Mouse (Mus musculus) right cerebral cortex, adult 18-20 months (tissue): ENCODE measurements around the gene Rab23.

Experiments used
- DNase-seq: peaks from one replicate; pipeline ENCODE4 v3.0.0; 2022; ENCODE audit warnings: mixed read lengths

Rab23 gene

DNA sequence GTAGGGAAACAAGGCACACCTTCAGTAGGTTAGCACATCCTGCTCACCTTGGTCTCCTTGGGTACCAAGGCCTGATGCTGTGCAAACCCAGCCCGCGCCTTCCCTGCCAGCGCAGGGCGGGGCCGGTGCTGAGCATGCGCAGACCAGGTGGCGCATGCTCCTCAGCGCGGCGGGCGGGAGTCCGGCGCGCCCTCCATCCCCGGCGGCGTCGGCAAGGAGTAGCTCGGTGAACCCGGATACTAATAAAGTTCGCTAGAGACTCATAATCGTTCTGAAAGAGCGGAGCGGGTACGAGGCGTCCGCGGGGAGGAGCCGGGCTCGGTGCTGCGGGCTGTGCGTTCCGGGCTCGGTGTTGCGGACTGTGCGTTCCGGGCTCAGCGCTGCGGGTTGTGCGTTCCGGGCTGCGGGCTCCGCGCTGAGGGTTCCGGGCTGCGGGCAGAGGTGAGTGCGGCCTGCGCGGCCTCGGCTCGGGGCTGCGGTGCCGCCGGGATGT, at the start of gene Rab23:
Gene Rab23, plus strand, starts transcription at position 155 of the 493 bp plus-strand sequence.
- peak; percentile 89 for DNase-seq

DNA sequence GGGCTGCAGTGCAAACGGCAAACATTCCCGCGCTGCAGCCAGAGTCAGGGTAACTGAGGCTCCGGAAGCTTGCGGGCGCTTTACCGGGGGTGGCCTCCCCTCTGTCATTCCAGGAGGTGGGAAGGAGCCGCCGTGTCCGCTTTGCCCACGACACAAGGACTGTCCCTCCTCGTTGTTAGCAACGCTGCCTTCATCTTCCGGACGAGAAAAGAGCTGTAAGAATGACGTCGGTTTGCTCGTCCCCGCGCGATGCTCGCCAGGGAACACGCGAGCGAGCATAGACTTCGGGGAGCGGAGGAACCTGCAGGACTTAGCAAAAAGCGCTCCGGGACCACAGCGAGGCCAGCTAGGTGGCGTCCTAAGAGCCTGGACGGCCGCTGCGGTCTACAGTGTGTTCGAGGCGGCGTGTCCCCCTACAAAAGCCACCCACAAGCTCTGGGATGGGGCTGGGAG, 49.5 kb upstream of the Rab23 start:
- peak; percentile 76 for DNase-seq

DNA sequence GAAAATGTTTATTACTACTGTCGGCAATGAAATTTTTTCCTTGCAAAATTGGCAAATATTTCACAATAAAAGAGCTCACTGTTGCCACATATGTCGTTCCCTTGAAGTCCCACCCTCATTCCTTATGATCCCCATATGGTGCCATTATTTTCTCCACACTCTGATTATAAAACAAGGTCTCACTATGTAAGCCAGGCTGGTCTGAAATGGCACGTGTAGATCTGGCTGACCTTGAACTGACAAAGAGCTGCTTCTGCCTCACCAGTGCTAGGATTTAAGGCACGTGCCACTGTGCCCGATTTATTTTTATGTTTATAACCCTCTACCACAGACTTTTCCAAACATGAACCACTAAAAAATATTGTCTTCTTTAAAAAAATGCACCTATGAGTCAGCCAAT, 48.2 kb upstream of the Rab23 start:
- DNase-seq = no peak

DNA sequence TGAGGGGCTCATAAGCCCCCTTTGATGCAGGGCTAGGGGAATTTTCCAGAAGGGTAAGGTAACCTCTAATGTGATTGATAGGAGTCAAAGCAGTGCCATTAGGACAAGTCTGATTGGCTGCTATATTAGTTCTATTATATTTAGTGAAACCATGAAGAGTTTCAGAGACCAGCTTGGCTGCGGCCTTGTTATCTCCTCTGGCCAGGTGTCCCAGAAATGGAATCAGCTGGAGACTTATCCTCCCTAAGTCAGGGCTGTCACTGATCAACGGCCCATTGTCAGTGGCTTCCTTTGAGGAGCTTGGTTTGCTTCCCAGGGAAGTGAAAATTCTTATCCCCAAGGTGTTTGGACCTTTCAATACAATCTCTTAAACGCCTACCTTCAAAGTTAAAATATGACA, 47.6 kb upstream of the Rab23 start:
- DNase-seq = no peak

DNA sequence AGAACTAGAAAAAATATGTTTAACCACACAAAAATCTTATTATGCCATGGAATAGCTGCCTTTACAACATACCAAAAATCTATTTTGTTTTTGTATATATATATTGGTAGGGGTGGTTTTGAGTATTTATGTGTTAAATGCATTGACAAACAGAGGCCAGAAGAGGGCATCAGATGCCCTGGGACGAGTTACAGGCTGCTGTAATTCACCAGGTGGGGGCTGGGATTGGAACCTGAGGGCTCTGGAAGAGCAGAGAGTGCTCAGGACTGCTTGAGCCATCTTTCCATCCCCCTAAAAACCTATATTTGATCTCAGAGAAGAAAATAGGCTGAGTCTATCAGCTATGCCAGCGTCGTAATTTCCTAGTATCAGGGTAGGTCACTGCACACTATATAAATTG, 47.2 kb upstream of the Rab23 start:
- DNase-seq = peak; percentile 47

DNA sequence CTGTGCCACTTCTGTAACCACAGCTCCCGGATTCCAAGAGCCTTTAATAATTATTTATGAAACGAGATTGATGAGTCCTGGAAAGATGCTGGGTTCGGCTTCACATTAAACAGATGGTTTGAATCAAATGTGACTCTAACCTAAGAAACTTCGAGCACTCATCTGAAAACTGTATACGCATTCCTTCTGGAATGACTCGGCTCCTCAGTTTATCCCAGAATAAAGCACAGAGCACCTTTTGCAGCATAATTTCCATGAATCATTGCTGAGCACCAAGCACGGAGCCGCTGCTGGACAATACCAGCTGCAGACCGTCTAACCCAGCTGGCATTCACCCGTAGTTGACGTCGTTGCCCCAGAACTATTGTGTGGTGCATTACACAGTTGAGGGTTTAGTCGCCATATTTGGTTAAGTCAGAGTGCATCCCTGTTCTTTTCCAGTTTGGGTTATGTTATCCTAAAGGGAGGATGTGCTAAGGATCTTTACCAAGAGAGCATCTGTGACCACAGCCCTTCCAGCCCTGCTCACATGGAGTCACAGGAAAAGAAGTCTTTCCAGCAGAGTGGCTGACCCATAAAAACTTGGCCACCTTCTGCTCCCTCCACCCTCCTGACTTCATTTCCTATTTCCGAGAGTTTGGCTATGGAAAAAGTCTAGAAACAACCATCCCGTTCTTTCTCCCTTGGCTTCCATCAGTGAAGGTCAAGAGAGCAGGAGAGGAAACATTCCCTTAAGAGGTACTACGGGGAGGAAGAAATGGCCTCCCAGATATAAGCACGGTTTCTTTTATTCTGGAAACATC, 46.3 kb upstream of the Rab23 start:
- no peak for DNase-seq

DNA sequence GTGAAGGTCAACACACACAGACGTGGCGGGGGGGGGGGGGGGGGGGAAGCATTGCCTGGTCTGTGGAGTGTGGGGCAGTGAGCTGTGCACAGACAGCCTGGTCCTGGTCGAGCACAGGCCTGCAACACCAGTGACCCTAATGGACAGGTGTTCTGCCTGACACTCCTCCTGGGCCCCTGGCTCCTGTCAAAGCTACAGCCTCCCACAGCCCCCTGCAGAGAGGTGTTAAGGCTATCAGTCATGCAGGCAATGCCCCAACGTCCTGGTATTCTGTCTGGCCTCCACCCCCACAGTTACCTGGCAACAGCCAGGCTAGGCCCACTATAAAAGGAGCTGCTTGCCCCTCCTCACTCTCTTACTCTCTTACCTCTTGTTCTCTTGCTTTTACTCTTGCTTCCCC, 39.3 kb upstream of the Rab23 start:
- no peak for DNase-seq

DNA sequence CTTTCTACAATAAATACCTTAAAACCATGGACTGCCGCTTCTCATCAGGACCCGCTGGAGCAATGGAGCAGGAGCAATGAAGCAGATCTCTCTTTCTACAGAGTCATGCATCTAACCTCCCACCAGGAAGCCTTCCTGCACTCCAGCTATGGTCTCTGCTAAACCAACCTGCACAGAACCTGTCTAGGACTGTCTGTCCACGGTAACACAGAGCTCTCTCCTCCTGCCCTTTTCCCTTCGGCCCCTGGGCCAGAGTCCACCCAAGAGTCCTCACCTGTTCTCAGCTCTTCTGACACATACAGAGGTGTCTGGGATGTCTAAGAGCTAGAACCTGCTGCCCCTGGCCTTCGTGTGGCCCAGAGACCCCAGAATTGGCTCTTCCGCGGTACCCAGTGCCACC, 38.8 kb upstream of the Rab23 start:
- DNase-seq = no peak

DNA sequence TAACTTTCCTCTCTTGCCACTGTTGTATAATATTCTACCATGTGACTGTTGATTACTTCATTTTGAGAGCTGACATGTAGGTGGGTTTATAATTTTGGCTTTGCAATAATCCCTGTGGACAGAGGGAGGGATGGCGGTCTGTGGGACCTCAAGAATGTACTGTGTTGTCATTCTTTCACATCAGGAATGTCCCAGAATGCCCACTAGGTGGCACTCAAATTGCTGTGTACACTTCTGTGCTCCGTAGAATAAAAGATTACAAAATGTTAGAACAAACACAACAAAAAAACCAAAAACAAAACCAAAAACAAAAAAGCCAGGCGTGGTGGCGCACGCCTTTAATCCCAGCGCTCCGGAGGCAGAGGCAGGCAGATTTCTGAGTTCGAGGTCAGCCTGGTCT, 35.2 kb upstream of the Rab23 start:
- no peak for DNase-seq

DNA sequence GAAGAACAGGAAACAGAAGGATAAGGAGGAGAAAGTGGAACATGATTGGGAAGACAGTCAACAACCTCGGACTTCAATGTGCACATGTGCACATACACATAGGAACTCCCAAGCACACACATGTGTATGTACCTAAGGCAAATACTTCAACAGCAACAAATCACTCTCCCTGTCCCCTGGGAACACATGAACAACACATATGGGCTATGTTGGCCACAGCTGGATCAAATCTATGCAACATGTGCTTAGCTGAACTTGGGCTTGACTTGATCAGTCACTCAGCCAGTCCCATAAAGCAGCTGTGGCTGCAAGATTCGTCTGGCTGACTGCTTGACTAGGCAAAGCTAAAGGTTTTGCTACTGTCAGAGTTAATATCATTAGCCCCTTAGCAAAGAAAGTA, 30.9 kb upstream of the Rab23 start:
- no peak for DNase-seq

DNA sequence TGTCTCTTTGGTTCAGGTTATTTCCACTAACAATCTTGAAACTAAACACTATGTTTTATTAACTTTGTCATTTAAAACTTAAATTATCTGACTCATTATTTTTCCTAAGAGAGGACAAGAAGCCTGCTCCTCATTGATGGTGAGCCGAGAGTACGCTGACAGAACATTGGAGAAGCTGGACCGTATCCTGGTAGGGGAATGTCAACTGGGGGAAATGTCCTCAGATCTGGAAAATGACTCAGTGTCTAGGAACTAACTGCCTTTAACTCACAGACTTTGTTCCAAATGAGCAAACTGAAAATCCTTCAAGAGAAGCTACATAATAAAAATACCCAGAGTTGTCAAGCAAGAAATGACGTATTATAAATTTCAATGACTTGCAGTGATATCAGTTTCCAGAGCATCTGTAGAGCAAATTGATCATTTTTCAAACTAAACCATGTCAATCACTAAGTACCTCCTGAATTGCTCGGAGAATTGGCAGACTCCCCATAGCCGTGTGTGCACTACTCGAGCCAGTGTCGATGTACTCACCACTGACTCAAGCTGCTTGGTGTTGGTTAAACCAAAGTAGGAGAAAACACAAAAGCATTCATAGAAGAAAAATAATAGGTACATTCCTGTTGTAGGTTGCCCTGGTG, 30.1 kb upstream of the Rab23 start:
- no peak for DNase-seq

DNA sequence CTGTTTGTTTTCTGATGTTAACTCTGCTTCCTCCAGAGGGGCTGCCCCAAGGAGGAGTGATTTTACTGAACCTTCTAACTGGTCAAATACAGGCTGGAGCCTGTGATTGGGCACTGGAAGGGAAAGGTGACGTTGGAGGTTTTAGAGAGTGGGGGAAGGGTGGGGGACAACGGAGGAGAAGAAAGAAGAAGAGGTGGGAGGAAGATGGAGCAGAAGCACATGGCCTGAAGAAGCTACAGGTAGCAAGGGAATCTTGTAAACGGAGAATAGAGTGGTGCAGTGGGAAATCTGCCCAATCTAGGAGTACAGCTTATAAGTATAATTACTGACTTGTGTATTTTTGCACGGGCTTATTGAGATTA, 29.6 kb upstream of the Rab23 start:
- DNase-seq = no peak

DNA sequence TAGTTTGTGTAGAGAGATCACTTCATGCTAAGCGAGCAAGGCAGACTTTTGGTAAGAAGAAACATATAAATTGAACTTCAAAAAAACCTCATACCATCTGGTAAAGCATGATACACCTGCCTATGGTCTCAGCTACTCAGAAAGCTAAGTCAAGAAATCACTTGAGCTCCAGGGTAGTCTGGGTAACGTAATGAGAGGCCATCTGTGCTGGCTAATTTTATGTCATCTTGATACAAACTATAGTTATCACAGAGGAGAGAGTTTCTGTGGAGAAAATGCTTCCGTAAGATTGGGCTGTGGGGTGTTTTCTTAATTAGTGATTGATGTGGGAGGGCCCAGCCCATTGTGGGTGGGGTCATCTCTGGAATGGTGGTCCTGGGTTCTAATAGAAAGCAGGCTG, 25.8 kb upstream of the Rab23 start:
- DNase-seq = no peak

DNA sequence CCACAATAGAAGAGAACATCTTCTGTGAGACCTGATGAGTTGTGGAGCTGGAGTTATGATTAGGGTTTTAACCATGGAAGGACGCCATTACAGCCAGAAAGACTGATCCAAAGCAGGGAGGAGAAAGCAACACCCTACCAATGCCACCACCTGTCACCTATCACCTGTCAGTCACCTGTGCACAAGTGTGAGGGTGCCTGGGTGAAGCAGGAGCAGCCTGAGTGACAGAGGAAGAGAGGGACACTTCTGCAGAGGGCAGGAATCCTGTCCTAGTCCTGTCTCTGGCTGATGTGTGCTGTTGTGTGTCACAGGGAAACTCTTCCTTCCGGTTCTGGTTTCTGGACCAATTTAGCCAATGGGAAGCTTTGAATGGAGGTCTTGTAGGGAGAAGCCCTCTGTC, 23.7 kb upstream of the Rab23 start:
- no peak for DNase-seq

DNA sequence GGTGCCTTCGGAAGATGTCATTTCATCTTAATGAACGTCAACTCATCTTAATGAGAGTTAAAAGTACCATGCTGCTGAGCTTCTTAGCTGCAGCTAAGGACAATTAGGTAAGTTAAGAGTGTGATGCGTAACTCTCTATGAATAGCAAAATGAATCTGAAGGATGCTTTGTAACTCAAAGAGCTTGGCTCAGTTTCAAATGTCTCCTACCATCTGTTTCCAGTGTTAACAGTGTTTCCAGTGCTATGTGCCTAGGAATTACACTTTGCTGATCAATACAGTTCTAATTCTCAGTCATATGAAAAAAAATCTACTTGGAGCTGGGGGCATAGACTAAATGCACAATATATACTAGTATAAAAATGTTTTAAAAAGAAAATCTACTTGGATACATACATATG, 18.4 kb upstream of the Rab23 start:
- peak; percentile 16 for DNase-seq

DNA sequence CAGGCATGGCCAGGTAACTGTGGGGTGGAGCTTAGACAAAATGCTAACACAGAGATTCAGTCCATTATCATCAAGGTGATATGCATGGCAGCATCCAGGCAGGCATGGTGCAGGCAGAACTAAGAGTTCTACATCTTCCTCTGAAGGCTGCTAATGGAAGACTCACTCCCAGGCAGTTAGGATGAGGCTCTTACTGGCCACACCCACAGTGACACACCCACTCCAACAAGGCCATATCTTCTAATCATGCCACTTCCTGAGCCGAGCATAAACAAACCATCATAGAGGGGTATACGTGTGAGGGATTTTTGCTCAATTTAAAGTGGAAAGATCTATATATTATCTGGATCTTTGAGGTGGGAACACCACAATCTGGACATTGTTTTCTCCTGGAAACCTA, 10.1 kb upstream of the Rab23 start:
- DNase-seq = no peak

DNA sequence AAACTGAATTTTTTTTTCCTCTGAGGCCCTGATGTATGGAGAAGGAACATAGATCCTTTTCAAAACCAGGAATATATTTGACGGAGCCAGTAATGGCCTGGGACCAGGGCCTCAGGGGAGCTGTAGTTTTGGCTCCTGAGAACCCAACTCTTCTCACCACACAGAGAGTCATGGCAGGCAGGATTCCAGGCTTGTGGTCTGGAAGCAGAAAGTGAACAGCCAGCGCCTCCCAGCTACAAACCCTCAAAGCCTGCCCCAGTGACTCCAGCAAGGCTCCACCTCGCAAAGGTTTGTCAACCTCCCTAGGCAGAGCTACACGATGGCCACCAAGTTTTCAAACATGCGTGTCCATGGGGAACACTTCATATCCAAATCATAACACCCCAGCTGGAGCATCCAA, 7.7 kb upstream of the Rab23 start:
- DNase-seq = no peak

DNA sequence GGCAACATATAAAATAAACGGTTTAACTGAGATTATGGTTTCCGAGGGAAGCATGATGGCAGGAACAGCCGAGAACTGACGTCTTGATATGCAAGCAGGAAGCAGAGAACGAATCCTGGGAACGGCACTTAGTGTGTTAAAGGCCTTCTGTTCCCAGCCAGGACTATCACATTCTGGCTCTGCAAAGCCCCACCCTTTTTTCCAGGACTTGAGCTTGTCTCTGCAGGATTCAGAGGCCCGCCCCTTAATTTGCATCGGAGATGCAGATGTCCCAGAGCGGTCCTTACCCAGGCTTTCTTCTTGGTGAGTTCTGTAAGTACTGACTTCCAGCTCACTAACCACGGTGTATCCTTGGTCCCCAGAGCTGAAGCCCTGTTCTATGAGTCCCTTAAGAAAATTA, 4.9 kb upstream of the Rab23 start:
- DNase-seq = no peak

DNA sequence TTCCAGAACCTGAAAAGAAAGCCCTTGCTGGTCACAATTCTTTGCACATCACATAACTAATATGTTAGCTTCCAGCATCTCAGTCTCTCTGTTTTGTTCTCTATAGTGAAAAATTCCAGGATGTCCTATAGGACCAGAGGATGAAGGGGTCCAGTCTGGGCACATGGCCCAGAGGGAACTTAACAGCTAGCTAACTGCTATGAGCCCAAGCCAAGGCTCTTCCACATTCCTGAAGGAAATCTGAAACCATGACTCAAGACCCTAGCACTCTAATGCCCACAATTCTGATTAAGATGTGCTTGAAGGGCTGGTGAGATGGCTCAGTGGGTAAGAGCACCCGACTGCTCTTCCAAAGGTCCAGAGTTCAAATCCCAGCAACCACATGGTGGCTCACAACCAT, 2.1 kb upstream of the Rab23 start:
- no peak for DNase-seq

DNA sequence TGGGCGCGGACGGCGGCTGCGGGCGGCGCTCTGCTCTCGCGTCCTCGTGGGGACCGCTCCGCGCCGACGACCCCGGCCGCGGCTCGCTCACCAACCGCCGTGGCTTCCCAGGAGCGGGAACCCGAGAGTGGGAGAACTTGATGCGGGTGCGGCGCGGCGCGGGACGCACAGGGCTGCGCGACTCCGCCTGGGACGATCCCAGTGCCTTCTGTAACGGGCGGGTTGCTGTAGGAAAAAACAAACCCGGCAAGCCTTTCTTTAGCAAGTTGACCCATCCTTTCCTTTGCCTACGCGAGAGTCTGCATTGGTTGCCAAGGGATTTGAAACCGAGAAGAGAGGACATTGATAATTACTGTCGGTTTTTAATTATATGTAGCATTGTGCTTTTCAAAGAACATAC, 544 bp downstream of the Rab23 start:
- no peak for DNase-seq

DNA sequence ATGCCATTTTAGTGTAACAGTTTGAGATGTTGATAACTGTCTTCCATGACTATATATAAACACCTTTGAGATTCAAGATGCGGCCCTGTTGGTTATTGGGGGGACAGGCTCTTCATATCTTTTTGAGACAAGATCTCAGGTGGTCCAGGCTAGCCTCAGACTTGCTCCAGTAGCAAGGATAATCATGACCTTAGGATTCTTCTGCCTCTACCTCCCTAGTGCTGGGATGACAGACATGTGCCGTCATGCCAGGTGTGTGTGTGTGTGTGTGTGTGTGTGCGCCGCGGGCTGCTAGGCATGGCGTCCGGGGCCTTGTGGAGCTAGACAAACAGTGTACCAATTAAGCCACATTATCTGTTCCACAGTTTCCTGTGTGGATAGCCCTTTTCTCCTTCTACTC, 1.3 kb downstream of the Rab23 start:
- DNase-seq = no peak

DNA sequence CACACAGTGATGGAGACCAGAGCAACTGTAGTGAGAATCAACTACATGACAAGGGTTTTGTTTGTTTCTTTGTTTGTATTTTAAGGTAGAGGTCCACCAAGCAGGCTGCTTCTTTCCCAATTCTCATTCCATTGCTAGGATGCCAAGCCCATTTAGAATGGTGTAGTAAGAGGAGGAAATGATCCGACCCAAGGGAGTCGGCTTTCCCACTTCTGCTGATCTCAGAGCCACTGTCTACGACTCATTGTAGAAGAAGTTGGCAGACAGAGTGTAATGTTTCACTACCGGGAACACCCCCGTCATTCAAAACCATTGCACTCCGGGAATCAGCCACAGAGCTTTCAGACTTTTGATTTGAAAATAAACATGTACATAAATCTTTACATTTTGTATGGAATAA, 4.8 kb downstream of the Rab23 start:
- DNase-seq = no peak

DNA sequence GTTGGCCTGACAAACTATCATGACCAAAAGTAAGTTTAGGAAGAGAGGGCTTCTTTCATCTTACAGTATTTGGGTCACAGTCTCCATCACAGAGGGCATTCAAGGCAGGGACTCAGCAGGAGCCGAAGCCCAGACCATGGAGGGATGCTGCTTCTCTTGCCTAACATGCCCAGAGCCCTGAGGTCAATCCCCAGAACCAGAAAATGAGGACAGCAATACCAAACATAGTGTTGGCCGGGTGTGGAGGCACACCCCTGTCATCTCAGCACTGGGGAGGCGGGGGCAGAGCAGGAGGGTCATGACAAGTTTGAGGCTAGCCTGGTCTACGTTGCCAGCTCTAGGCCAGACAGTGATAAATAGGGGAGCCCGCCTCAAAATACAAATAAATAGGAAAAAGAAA, 5.4 kb downstream of the Rab23 start:
- DNase-seq = no peak

DNA sequence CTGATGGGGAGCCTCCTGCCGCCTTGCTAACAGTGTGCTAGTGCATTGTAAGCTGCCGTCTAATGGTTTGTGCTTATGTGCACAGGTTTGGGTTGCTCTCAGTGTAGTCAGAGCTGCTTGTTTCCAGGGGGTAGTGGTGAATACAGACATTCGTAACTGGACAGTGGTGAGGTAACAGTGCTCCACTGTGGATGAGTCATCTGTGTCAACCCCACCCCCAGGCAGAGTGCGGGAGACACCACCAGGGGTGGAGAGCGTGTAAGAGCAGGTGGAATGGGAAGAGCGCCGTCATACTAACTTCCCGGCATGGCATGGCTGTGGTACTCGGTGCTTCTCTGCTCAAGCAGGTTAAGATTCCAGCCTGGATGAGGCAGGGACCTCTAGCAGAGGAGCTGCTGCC, 13.4 kb downstream of the Rab23 start:
- no peak for DNase-seq
